Mouse (Mus musculus) cortical plate, adult 2 months (tissue): ENCODE data around the gene Rab11fip4. TPM values are rescaled to one million over a fixed set of nuclear protein-coding genes. Genes with fewer than 3 reads are reported as not detected.

Experiments used
- H3K27ac ChIP-seq: fragments of 200-500 bp; 2 replicates; pipeline ENCODE4 v1.5.1; 2012; ENCODE audit warnings: low read length, control low read depth, inconsistent platforms; ENCODE audit not compliant: insufficient read depth
- H3K4me1 ChIP-seq: fragments of 200-500 bp; 2 replicates; pipeline ENCODE4 v1.6.1; 2011; ENCODE audit warnings: low read length; ENCODE audit not compliant: control insufficient read depth, insufficient read depth
- H3K4me3 ChIP-seq: fragments of 200-500 bp; 2 replicates; pipeline ENCODE4 v1.5.1; 2011; ENCODE audit warnings: mild to moderate bottlenecking, low read length, control low read depth; ENCODE audit not compliant: insufficient read depth
- CTCF ChIP-seq: fragments of 200-500 bp; IDR thresholded peaks from 2 replicates; pipeline ENCODE4 v1.5.1; 2011; ENCODE audit warnings: mild to moderate bottlenecking, control low read depth, low read length; ENCODE audit not compliant: insufficient read depth; ENCODE audit errors: extremely low read depth
- POLR2A ChIP-seq: fragments of 200-500 bp; IDR thresholded peaks from 2 replicates; pipeline ENCODE4 v1.6.1; 2011; ENCODE audit warnings: mild to moderate bottlenecking, low read length, control low read depth; ENCODE audit not compliant: insufficient read depth; ENCODE audit errors: extremely low read depth
- polyA plus RNA-seq: library from polyadenylated mRNA; depleted of rRNA; stranded (reverse); fragments of >200 nt; gene quantifications from 2 replicates; pipeline ENCODE4 v1.2.3, GENCODE M21; 2012

Rab11fip4 gene
- polyA plus RNA-seq, 1 experiment = 135 TPM

- Histone ChIP-seq H3K4me3 (no peak overlapping the region), H3K4me1 (peaks cover 3% of the 10 kb centered on the region; the same call in 1 of the 2 replicates), H3K27ac (no peak overlapping the region)
- TF ChIP-seq CTCF (no peak), POLR2A (no peak)
These were observed 110.5 kb downstream of the Rab11fip4 start for GRCm38 (mm10) chr11:79701466-79701865.

- TF ChIP-seq POLR2A (no peak), CTCF (no peak)
- Histone ChIP-seq H3K4me1 (peaks cover 3% of the 10 kb centered on the region; the same call in 1 of the 2 replicates), H3K27ac (no peak overlapping the region), H3K4me3 (no peak overlapping the region)
These were observed 111.1 kb downstream of the Rab11fip4 start for GRCm38 (mm10) chr11:79702092-79702491.

GRCm38 (mm10) chr11:79703452-79703851, 112.4 kb downstream of the Rab11fip4 start:
- TF ChIP-seq CTCF (peak; percentile 24; the same call in 1 of the 2 replicates), POLR2A (no peak)
- H3K4me1 ChIP-seq = peaks cover 3% of the 10 kb centered on the region; the same call in 1 of the 2 replicates
- H3K27ac ChIP-seq = no peak overlapping the region
- peak overlapping the region; percentile 89 for H3K4me3 ChIP-seq

- peaks cover 3% of the 10 kb centered on the region; the same call in 1 of the 2 replicates for H3K4me1 ChIP-seq
- H3K4me3 ChIP-seq = peak overlapping the region; percentile 89
- peak overlapping the region; percentile 97 for H3K27ac ChIP-seq
- TF ChIP-seq POLR2A (no peak), CTCF (no peak)
These were observed 112.9 kb downstream of the Rab11fip4 start for GRCm38 (mm10) chr11:79703885-79704291.

- peaks cover 3% of the 10 kb centered on the region; the same call in 1 of the 2 replicates for H3K4me1 ChIP-seq
- TF ChIP-seq CTCF (no peak), POLR2A (peak; percentile 61; the same call in 1 of the 2 replicates)
- peak overlapping the region; percentile 97 for H3K27ac ChIP-seq
- H3K4me3 ChIP-seq = peak overlapping the region; percentile 89
These were observed 113.5 kb downstream of the Rab11fip4 start for GRCm38 (mm10) chr11:79704318-79705150.

GRCm38 (mm10) chr11:79707084-79707483, 116.1 kb downstream of the Rab11fip4 start:
- peaks cover 3% of the 10 kb centered on the region; the same call in 1 of the 2 replicates for H3K4me1 ChIP-seq
- H3K27ac ChIP-seq = no peak overlapping the region

GRCm38 (mm10) chr11:79710868-79711765, 120.1 kb downstream of the Rab11fip4 start:
- no peak overlapping the region for H3K27ac ChIP-seq
- TF ChIP-seq CTCF = 0 out of 2 replicates have a peak, but pooled peaks have one; percentile 25
- no peak for TF ChIP-seq POLR2A
- peak overlapping the region; percentile 47 for H3K4me3 ChIP-seq
- no peaks in the 10 kb centered on the region for H3K4me1 ChIP-seq

More at GRCm38 (mm10) chr11:79707084-79707483, 116.1 kb downstream of the Rab11fip4 start:
- no peak overlapping the region for H3K4me3 ChIP-seq
- TF ChIP-seq POLR2A (no peak), CTCF (no peak)

- no peaks in the 10 kb centered on the region for H3K4me1 ChIP-seq
- peak overlapping the region; percentile 47 for H3K4me3 ChIP-seq
- TF ChIP-seq CTCF (no peak), POLR2A (no peak)
- H3K27ac ChIP-seq = no peak overlapping the region
These were observed 120.9 kb downstream of the Rab11fip4 start for GRCm38 (mm10) chr11:79711766-79712369.

GRCm38 (mm10) chr11:79713184-79713583, 122.2 kb downstream of the Rab11fip4 start:
- Histone ChIP-seq H3K27ac (no peak overlapping the region), H3K4me3 (no peak overlapping the region), H3K4me1 (no peaks in the 10 kb centered on the region)
- TF ChIP-seq POLR2A = no peak
- no peak for TF ChIP-seq CTCF
